Mouse (Mus musculus): ENCODE data around the gene Nav2.

Gene Nav2

DNA sequence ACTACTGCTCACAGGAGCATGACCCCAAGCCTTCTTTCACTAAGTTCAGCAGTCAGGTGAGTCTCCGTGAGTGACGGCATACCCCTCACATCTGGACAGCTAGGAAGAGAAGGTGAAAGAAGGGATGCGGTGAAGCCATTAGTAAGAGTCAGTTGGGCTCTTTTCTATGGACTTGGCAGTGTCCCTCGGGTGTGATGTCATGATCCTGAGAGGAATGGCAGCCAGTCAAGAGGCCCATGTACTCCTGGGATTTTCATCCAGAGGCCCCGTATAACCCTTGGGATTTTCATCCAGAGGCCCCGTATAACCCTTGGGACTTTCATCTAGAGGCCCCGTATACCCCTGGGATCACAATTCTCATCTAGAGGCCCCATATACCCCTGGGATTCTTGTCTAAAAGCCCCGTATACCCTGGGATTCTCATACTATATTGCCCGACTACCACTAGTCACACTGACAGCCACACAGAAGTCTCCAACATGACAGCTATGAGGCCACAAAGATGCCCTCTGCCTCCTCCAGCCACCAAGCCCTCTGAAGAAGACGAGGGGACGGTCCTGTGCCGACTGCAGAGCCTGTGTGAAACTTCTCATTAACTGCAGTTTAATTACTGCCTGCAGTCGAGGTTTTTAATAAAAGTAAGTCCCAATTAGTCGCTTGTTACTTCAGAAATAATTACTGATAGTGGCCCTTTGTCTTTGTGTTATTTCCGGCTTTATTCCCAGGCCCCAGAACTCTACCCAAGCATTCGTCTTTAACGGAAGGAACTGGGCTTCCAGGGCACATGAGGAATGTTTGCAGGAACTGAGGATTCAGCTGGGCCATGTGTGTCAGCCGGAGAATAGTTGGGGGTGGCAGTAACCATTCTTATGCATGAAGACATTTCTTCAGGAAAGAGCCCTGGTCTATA is 251.4 kb downstream of the Nav2 start:
- DNase-seq (ENCODE audit: low spot score) = no peak

DNA sequence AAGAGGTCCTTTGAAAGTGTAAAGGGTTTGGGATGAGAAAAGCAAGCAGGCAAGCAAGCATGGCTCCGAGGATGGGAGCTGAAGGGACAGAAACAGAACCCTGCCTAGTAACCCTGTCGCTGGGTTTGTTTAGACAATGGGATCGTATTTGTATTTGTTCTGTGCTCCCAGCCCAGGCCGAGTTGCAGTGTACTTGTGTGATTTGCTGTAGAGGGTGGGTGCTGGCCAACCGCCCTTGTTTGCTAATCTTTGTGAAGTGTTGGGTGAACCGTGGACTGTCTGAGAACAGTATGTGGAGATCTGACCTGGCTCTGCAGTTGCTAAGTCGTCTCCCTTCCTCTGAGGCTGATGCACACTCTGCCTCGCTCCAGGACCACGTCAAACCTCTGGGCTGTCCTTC is 253.6 kb downstream of the Nav2 start:
- DNase-seq (ENCODE audit: low spot score) = peak; percentile 38

DNA sequence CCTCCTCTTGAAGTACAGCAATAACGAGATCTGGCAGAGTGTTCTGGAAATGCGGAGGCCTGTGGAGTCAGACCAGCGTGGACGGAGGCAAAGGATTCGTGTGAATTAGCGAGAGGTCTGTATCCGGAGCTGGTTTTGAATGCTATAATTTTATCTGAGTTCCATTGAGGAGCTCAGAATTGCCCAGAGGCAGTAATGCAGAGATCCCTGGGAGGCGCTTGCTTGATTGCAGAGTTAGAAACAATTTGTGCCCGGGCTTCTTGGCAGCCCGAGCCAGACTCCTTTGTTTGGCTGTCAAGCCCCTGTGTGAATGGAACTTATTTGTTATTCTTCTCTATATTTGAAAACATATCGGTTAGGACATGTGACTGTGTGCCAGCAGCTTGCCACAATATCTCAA is 255.3 kb downstream of the Nav2 start:
- no peak for DNase-seq (ENCODE audit: low spot score)

DNA sequence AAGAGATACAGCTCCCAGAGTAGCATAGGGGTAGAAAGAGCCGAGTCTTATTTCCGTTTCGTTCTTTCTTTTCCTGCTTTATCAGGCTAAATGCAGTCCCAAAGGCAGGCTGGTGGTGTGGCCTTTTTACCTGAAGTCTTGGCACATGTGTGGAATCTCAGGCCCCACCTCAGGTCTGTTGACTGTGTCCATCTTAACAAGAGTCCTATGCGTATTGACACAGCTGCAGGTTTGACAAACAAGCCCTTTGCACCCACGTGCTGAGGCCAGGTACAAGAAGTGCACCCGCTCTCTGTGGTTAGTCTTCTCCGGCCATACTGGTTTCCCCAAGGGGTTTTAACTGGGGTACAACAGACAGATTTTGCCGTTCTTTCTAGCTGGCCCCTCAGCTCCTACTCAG is 256.4 kb downstream of the Nav2 start:
- DNase-seq (ENCODE audit: low spot score) = peak; percentile 41

DNA sequence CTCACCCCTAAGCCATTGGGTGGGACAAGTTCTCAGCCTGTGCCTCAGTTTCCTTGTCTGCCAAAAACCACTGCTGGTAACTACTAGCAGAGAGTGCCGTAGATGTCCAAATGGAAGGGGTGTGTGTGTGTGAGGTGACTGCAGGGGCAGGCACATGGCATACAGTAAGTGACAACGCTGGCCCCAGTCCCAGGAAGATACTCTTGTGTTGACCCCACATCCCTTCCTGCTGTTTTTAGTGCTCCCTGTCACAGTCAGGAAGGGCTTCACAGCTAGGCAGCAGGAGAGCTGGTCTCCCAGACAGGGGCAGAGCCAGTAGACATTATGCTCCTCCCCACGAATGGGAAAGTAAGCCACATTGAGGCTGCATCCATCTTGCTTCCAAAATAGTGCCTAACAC is 264.4 kb downstream of the Nav2 start:
- no peak for DNase-seq (ENCODE audit: low spot score)

DNA sequence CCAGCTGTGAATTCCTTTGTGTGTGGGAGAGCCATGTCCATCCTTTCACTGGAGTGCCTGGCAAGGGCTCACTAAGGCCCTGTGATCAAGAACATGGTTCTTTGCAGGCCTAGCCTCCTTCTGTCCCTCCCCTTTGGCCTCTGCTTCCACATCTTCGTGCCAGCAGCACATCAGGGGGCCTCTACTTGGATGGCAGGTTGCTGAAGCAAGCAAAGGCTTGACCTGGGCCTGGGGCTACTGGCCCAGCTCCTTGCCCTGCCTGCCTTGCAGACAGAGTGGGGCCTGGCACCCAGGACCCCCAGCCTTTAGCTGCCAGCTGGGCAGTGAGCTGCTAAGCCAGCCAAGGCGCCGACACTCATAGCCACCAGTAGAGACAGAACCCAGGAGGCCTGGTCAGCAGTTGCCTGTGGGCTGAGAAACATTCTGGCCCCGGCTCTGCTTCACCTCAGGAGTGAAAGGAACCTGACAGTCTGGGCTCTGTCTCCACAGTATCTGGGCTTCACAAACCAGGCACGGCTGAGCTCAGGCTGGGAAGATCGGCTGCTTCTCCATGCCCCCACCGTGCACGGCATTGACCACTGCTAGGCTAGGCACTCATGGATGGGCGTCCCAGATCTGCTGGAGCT is 267.4 kb downstream of the Nav2 start:
- no peak for DNase-seq (ENCODE audit: low spot score)

DNA sequence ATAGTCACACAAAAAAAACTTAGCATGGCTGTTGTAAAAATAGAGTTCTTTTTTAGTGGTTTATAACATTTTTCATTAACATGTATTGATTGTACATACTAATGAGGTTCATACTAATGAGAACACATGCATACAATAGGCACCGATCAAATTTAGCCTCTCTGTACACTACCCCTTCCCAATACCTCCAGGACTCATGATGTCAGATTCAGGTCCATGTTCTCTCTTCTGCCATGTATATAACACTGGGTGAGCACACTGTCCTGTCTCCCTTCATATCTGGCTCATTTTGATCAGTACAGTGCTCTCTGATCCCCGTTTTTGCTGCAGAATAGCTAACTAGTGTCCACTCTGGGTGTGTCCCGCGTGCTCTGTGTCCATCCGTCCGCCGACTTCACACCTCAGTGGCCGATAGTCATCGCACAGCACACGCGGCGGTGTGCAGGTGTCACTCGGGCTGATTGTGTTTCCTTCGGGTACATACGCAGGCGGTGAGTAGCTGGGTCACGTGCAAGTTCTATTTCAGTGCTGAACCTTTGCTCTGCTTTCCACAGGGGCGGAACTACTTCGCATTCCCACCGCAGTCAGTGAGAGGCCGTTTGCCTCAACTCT is 268.2 kb downstream of the Nav2 start:
- DNase-seq (ENCODE audit: low spot score) = peak; percentile 51

DNA sequence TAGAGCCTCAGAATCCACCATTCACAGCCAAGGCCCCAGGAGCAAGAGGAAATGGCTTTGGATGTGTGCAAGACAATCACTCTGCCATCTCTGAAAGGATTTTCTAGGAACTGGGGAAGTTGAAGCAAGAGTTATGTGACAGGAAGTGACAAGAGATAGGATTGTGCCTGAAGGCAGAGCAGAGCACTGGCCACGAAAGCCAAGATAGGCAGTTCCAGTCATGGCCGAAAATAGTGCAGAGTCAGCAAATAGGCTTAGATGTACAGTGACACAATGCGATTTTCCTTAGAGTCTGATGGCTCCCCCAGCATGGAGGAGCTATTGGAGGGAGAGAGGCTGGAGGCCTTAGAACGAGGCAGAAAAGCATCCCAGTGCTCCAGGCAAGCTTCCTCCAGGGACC is 269.7 kb downstream of the Nav2 start:
- no peak for DNase-seq (ENCODE audit: low spot score)

DNA sequence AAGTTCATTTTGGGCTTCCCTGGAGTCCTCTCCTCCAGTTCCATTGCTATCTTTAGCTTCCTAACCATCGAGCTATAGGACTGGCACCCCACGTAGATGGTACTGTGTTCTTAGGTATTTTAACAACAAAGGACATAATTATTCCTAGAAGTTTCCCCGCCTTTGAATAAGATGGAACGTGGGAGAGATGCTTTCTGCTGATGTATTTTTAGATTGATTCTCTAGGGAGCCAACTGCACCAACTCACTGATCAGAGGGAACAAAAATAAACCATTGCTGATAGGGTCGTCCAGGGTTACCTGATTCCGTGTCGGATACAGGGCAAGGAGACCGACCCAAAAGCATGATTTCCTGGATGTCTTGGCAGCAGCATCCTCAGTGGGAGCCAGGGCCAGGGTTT is 272.5 kb downstream of the Nav2 start:
- no peak for DNase-seq (ENCODE audit: low spot score)

DNA sequence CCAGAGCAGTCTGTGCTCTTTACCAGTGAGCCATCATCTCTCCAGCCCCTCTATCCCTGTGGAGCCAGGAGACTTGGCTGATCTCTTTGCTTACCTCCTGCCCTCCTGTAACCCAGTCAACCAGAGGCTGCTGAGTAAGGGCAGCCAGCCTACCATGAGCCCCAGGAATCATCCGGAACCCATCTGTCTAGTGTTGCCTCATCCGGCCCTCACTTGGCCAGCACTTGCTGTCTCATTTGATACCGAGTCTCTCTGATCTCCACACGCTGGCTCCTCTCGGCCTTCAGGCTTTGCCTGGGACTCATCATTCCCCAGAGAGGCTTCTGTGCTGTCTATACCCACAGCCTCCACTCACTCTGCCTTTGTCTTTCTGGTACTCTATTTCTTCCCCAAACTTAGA is 273.9 kb downstream of the Nav2 start:
- DNase-seq (ENCODE audit: low spot score) = no peak

DNA sequence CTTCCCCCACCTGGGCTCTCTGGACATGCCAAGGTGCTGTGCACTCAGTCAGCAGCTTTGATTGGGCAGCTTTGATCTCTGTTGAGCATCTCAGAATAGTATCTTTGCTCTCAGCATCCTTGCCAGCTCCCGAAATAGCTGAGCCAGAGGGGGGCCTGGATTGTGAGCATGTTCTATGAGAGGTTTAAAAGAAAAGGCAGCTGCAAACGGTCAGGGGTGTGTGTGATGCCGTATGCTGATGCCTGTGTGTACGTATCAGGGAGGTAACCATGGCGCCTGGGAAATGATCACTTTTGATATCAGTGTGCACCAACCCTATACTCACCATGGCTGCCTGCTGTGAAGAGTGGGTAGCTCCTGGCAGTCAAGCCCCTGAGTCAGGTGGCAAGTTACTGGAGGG is 275.2 kb downstream of the Nav2 start:
- no peak for DNase-seq (ENCODE audit: low spot score)

DNA sequence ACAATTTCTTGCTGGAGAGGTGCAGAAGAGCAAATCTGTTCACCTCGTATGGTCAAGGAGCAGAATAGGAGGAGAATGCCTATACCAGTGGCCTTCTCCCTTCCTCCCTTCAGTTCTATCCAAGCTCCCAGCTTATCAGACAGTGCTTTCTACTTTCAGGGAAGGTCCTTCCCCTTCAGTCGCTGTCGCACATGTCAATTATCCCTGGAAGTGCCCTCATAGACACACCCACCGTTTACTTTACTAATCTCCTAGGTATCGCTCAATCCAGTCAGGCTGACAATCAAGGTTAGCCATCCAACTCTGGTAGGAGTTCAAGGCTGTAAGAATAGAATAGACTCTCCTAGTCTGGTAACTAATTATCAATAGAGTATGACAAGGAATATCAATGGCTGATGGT is 277.5 kb downstream of the Nav2 start:
- DNase-seq (ENCODE audit: low spot score) = no peak

DNA sequence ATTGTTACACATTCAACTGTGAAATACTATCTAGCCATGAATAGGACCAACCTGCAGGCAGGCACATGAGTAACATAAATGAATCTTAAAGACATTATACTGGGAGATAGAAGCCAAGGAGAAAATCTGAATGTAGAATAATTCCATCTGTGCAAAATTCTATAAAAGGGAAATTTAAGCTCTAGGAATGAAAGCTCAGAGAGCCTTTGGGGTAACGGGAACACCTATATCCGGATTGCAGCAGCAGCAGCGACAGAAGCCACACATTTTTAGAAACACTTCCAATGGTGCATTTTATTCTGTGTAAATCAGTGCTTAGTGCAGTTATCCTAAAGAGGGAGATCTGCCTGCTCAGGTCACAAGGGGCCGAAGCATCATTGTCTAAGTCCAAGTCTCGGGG is 280.8 kb downstream of the Nav2 start:
- DNase-seq (ENCODE audit: low spot score) = no peak

DNA sequence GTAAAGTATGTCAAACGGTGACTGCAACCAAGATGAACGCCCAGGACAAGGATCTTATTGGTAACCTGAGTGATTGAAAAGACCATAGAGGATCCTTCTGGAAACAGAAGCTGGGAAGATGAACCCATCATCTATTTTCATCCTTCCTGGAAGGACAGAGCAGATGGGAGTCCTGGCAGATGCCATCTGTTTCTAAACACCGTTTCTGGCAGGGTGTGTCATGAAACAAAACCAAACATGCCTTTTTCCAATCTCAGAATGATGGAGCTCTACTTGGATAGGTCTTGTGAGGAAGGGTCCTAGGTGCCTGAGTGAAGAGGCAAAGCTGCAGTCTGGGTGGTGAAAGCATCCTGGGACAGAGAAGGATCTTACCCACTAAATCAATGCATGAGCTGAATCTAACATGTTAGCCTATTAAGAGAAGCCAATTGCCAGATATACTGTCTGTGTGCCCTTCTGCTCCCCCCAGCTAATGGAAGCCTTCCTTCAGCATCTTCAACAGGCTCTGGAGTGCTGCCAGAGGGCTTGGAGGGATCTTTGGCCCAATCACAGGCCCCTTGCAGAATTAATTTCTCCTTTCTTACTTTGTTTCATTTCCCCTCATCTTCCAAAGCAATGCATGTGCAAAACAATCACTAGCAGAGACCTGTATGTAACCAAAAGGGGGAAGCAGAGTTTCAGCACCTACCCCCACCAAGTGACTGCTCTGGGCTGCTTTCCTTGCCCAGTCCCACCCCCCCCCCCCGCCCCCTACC is 281.9 kb downstream of the Nav2 start:
- no peak for DNase-seq (ENCODE audit: low spot score)

DNA sequence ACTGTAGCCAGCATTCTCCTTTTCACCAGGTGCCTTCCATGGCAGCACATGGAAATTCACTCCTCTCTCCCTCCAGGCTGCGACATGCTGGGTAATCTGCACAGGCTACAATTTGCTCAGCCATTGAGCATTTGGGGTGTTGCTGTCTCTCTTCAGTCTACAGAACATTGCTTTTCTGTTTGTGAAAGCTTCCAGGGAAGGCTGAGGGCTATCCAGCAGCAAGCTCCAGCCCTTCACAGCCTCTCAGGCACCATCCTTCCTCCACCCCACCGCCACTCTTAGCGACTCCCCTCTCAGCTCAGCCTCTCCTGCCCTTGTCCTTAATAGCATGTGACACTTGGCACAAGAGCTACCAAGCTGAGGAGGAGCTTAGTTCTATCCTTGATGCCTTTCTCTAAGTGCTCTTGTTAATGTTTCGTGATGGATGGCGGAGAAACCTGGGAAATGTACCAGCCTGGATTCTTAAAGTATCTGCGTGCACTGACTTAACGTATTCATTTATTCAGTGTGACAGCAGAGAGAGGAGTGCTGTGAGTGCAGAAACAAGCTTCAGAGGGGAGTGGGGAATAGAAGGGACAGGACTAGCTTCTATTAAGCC is 282.7 kb downstream of the Nav2 start:
- DNase-seq (ENCODE audit: low spot score) = no peak

DNA sequence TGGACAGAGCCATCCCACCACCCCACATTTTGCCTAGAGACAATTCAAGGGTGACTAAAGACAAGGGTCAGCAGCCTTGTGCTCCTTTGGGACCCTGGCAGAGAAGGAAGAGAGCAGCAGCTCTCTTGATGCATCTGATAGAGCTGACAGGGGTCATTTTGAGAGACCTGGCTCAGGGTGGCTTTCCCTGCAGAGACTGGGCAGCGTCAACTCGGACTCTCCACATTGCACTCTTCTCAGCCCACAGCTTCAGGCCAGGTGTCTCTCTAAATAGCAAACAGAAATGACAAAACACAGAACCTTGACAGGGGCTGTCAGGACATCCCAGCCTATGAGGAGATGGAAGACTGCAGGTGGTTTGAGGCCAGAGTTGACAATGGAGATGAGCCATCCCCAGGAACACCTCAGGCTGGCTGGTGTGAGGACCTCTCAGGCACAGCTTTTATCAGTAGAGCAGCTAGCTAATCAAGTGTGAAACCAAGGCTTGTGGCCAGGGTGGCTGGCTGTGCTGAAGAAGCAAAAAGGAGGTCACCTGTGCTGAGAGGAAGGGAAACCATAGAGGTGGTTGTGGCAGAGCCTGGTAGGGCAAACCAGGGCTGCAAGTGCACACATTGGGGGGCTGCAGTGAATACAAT is 283.7 kb downstream of the Nav2 start:
- DNase-seq (ENCODE audit: low spot score) = no peak

DNA sequence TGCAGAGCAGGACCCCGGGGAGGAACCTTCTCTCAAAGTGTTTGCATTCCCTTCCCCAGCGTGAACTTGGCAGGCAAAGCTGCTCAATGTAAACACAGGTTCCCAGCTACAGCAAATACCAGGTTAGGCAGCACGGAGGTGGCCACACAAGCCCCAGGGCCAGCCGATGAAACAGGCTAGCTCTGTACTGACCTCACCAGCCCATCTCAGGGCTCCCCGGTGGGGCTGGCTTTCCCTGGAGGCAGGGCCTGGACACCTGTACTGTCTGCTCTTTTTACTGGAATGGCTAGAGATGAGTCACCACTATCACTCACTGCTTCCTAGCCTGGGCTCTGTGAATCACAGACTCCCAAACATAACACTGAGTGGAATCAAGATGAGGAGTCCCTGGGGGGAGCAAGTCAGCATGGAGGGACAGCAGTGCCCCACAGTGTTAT is 287.2 kb downstream of the Nav2 start:
- no peak for DNase-seq (ENCODE audit: low spot score)

DNA sequence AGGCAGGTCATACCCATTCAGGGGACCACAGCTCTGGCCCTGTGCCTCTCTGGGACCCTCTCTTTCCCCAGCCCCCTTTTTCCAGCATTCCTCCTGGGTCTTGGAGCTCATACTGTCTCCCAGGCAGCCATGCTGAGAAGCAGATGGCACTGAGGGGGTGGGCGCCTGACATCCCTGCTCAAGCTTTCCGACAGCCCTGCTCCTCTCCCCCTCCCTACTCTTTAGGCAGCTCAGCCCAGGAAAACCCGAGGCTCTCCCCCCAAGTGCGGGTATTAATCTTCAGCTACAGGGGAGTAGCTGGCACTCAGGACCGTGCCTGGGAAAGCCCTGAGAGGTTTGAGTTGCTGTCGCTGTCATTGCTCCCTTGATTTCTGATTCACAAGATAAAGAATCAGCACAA is 290.9 kb downstream of the Nav2 start:
- no peak for DNase-seq (ENCODE audit: low spot score)

DNA sequence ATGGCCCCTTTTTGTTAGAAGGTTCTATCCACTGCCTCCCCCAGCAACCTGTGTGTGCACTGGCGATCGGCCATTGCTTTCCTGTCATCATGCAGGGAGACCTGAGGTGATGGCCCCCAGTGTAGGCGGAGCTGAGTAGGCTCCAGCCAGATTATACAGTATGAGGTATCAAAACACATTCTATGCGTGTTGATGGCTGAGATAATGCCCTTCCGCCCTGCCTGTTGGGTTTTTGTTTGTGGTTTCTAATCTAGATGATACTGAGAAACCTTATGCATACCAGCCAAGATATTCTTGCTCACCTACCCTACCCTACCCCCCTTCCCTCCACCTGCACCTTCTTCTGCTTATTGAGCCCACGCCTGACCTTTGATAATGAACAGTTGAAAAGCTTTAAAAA is 291.8 kb downstream of the Nav2 start:
- peak; percentile 49 for DNase-seq (ENCODE audit: low spot score)

DNA sequence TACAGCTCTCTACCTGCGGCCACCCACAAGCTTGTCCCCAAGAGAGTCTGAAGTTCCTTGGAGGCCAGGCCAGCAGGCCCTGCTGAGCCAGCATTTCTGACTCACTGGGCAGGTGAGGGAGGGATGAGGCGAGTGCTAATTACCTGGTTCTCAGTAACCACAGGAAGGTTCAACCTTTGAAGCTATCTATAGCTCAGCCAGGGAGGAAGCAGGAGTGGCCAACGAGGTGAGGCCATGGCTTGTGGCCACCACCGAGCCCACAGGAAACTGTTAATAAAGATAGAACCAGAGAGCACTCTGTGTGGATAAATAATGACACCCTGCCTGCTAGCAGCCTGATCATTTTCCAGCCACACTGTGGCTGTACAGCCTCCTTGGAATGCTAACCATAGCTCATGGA is 294.5 kb downstream of the Nav2 start:
- DNase-seq (ENCODE audit: low spot score) = no peak

DNA sequence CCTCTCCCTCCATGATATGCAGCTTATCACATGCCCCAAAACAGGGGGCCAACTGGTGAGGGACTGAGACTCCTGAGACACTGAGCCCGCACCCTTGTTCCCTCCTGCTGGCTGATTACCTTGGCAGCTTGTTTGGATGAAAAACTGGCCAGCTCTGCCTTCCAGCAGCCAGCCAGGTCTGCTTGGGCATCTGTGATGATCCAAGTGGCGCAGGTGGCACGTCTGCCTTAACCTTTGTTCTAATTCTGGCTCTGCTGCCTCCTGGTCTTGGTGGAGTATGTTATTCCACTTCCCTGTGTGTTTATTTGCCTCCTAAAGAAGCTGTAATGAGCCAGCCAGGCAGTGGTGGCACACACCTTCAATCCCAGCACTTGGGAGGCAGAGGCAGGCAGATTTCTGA is 296.3 kb downstream of the Nav2 start:
- DNase-seq (ENCODE audit: low spot score) = no peak

DNA sequence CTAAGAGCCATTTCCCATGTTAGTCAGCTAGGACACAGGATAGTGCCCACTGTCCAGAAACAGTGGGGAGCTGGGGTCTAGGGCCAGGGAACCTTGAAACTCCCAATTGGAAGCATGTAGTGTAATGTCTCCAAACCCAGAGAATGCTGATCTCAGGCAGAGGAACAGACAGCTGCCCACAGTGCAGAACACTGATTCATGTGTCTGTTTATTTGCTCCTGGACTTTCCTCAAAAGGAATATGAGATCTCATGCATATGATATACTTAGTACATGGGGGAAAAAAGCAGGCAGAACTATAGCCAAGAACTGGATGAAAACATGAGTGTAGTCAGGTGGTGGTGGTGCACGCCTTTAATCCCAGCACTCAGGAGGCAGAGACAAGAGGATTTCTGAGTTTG is 297.0 kb downstream of the Nav2 start:
- no peak for DNase-seq (ENCODE audit: low spot score)

Measured in urinary bladder, postnatal 14 days (tissue).